Mouse (Mus musculus): ENCODE data around the gene Tmem178. TPM values are rescaled to one million over a fixed set of nuclear protein-coding genes. Genes with fewer than 3 reads are reported as not detected.

The Tmem178 gene
- total RNA-seq (2021) = 10 to 100 TPM; 14.7 to 45.1 TPM
- long read RNA-seq, experiment 1, transcript Tmem178-201 (4 exons, 1,696 nt) = major isoform, 57 of 59 reads
- long read RNA-seq, experiment 1, partial matches to known transcripts = 1 of 59 reads
- long read RNA-seq, experiment 1, other reads (novel, unspliced or antisense) = 1 of 59 reads
- long read RNA-seq, experiment 2, transcript Tmem178-201 (4 exons, 1,696 nt) = major isoform, 29 of 29 reads
- long read RNA-seq, experiment 2, partial matches to known transcripts = 0 of 29 reads
- long read RNA-seq, experiment 2, other reads (novel, unspliced or antisense) = 0 of 29 reads

GRCm38 (mm10) chr17:80944530-80945198, at the start of gene Tmem178:
TSS of gene Tmem178 (plus strand) at chr17:80944632.
- DNase-seq (ENCODE audit: low spot score in 2 of 2) = peak; percentile 27 to 29

- DNase-seq (ENCODE audit: low spot score in 2 of 2) = no peak
Measured at GRCm38 (mm10) chr17:80896481-80896880, 48.0 kb upstream of the Tmem178 start.

- DNase-seq (ENCODE audit: low spot score in 2 of 2) = no peak
Measured at GRCm38 (mm10) chr17:80897709-80898440, 46.6 kb upstream of the Tmem178 start.

- DNase-seq (ENCODE audit: low spot score in 2 of 2) = peak in 1 of 2 experiments; percentile 51
Measured at GRCm38 (mm10) chr17:80899513-80900199, 44.8 kb upstream of the Tmem178 start.

GRCm38 (mm10) chr17:80900200-80900520, 44.3 kb upstream of the Tmem178 start:
- no peak for DNase-seq (ENCODE audit: low spot score in 2 of 2)

- DNase-seq (ENCODE audit: low spot score in 2 of 2) = no peak
Measured at GRCm38 (mm10) chr17:80901885-80902284, 42.5 kb upstream of the Tmem178 start.

- no peak for DNase-seq (ENCODE audit: low spot score in 2 of 2)
Measured at GRCm38 (mm10) chr17:80903121-80903875, 41.1 kb upstream of the Tmem178 start.

GRCm38 (mm10) chr17:80904061-80904460, 40.4 kb upstream of the Tmem178 start:
- DNase-seq (ENCODE audit: low spot score in 2 of 2) = no peak

- no peak for DNase-seq (ENCODE audit: low spot score in 2 of 2)
Measured at GRCm38 (mm10) chr17:80915666-80916065, 28.8 kb upstream of the Tmem178 start.

- DNase-seq (ENCODE audit: low spot score in 2 of 2) = no peak
Measured at GRCm38 (mm10) chr17:80919261-80919660, 25.2 kb upstream of the Tmem178 start.

GRCm38 (mm10) chr17:80921286-80922134, 22.9 kb upstream of the Tmem178 start:
- DNase-seq (ENCODE audit: low spot score in 2 of 2) = no peak

- no peak for DNase-seq (ENCODE audit: low spot score in 2 of 2)
Measured at GRCm38 (mm10) chr17:80925554-80925953, 18.9 kb upstream of the Tmem178 start.

- DNase-seq (ENCODE audit: low spot score in 2 of 2) = no peak
Measured at GRCm38 (mm10) chr17:80927151-80927550, 17.3 kb upstream of the Tmem178 start.

- no peak for DNase-seq (ENCODE audit: low spot score in 2 of 2)
Measured at GRCm38 (mm10) chr17:80932716-80933115, 11.7 kb upstream of the Tmem178 start.

GRCm38 (mm10) chr17:80933401-80934029, 10.9 kb upstream of the Tmem178 start:
- DNase-seq (ENCODE audit: low spot score in 2 of 2) = peak; percentile 27 to 29

GRCm38 (mm10) chr17:80935807-80936519, 8.5 kb upstream of the Tmem178 start:
- DNase-seq (ENCODE audit: low spot score in 2 of 2) = no peak

- DNase-seq (ENCODE audit: low spot score in 2 of 2) = no peak
Measured at GRCm38 (mm10) chr17:80936521-80936920, 7.9 kb upstream of the Tmem178 start.

- DNase-seq (ENCODE audit: low spot score in 2 of 2) = no peak
Measured at GRCm38 (mm10) chr17:80939833-80940232, 4.6 kb upstream of the Tmem178 start.

GRCm38 (mm10) chr17:80941857-80942256, 2.6 kb upstream of the Tmem178 start:
- DNase-seq (ENCODE audit: low spot score in 2 of 2) = no peak
